Mouse (Mus musculus): ENCODE results near the gene C530025M09Rik. TPM values are rescaled to one million over a fixed set of nuclear protein-coding genes. Genes with fewer than 3 reads are reported as not detected.

C530025M09Rik gene
- polyA plus RNA-seq, 1 experiment from 2014 or later: 0.36 TPM

DNA sequence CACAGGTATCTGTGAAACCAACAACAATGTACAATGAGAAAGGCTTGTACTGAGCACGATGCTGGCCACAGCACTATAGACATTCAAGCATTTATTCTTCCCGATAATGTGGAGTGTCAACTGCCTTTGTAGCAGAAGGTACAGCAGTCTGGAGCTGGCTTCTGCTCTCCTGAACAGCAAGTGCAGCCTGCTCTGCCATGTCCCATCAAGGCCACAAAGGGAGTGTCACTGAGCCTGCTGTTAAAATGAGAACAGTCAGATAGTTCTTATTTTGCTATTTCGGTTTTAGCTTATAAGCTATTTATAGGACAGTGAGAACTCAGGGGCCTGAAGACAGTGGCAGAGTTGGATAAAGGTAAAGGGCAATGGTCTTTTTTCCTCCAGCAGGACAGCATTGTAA lies 11.3 kb downstream of the C530025M09Rik start:
- 90% methylated on average over 3 of the region's 3 CpGs for WGBS
- H3K36me3 ChIP-seq (ENCODE audit: control insufficient read depth, insufficient read depth, low read length): no peaks in the 10 kb centered on the region
- no peak overlapping the region for H3K4me3 ChIP-seq (ENCODE audit: low read depth, low read length)
- H3K27me3 ChIP-seq (ENCODE audit: control insufficient read depth, insufficient read depth, low read length): no peaks in the 10 kb centered on the region
- H3K27ac ChIP-seq (ENCODE audit: low read depth, low read length): no peak overlapping the region
- no peaks in the 10 kb centered on the region for H3K4me1 ChIP-seq (replicated peaks; ENCODE audit: control insufficient read depth, insufficient read depth, low read length)
- DNase-seq (ENCODE audit: low spot score) (no peak), ATAC-seq (ENCODE audit: low FRiP score) (no peak)
- no peaks in the 10 kb centered on the region for H3K9me3 ChIP-seq (ENCODE audit: control insufficient read depth, low read length)
- no peak overlapping the region for H3K9ac ChIP-seq (ENCODE audit: low read depth, low read length)
- H3K4me2 ChIP-seq (replicated peaks; ENCODE audit: low read depth, low read length): no peak overlapping the region

DNA sequence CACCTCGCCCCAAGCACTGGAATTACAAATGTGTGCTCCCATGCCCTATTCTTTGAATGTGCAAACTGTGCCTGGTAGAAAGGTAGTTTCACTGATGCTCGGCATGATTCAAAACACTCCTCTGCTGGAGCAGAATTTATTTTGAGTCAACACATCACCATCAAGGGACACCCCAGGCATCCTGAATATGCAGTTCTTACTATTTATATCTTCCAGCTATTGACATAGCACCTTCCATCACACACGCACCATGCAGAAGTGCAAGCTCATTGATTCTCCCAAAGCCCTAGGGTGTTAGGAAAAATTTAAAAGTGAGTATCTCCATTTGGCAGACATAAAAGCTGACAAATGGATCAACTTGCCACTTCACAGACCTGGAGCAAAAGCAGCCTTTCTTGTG lies 12.6 kb downstream of the C530025M09Rik start:
- Histone ChIP-seq H3K27me3 (ENCODE audit: control insufficient read depth, insufficient read depth, low read length) (no peaks in the 10 kb centered on the region), H3K4me3 (ENCODE audit: low read depth, low read length) (no peak overlapping the region), H3K4me2 (replicated peaks; ENCODE audit: low read depth, low read length) (no peak overlapping the region), H3K9me3 (ENCODE audit: control insufficient read depth, low read length) (no peaks in the 10 kb centered on the region), H3K4me1 (replicated peaks; ENCODE audit: control insufficient read depth, insufficient read depth, low read length) (no peaks in the 10 kb centered on the region), H3K36me3 (ENCODE audit: control insufficient read depth, insufficient read depth, low read length) (no peaks in the 10 kb centered on the region), H3K27ac (ENCODE audit: low read depth, low read length) (no peak overlapping the region), H3K9ac (ENCODE audit: low read depth, low read length) (no peak overlapping the region)
- no peak for ATAC-seq (ENCODE audit: low FRiP score)
- DNase-seq (ENCODE audit: low spot score): no peak
- WGBS: 71% methylated on average over 3 of the region's 3 CpGs

DNA sequence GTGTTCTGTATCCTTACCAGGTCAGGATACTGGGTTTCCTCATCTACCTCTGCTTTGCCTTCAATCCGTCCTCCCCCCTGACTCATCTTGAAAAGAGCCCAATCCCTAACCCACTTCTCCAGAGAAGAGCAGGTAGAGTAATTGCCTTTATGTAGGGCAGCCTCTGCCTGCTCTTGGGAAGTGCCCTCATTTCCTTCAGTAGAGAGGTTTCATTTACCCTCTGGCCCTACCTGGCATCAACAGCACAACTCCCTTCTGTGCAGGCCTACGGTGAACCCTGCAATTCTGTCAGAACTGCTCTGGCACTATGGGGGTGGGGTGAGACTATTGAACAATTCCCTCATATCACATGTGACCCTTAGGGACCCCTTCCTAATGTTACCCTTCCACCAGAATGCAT lies 18.1 kb downstream of the C530025M09Rik start:
- no peaks in the 10 kb centered on the region for H3K9me3 ChIP-seq (ENCODE audit: control insufficient read depth, low read length)
- H3K36me3 ChIP-seq (ENCODE audit: control insufficient read depth, insufficient read depth, low read length): no peaks in the 10 kb centered on the region
- no peak for ATAC-seq (ENCODE audit: low FRiP score)
- DNase-seq (ENCODE audit: low spot score): no peak
- H3K4me2 ChIP-seq (replicated peaks; ENCODE audit: low read depth, low read length): no peak overlapping the region
- no peak overlapping the region for H3K4me3 ChIP-seq (ENCODE audit: low read depth, low read length)
- no peaks in the 10 kb centered on the region for H3K27me3 ChIP-seq (ENCODE audit: control insufficient read depth, insufficient read depth, low read length)
- 75% methylated on average over 2 of the region's 2 CpGs for WGBS
- H3K27ac ChIP-seq (ENCODE audit: low read depth, low read length): no peak overlapping the region
- no peak overlapping the region for H3K9ac ChIP-seq (ENCODE audit: low read depth, low read length)
- H3K4me1 ChIP-seq (replicated peaks; ENCODE audit: control insufficient read depth, insufficient read depth, low read length): no peaks in the 10 kb centered on the region

DNA sequence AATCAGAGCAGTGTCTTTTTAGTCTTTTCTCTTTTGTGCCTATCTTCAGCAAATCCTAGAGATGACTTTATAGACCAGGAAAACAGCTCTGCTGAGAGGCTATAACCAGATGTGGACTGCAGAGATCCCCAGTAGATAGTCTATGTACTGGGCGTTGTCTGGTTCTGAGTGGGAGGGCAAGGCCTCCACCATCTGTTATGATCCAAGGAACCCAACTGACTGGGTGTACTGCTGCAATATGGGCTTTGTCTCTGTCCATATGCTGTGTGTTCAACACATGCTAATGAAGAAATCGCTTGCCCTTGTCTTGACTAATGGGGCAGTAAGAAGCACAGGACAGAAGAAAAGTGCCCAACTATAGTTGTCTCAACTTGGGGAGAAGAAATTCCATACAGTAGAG lies 25.8 kb downstream of the C530025M09Rik start:
- H3K4me1 ChIP-seq (replicated peaks; ENCODE audit: control insufficient read depth, insufficient read depth, low read length): no peaks in the 10 kb centered on the region
- no peaks in the 10 kb centered on the region for H3K36me3 ChIP-seq (ENCODE audit: control insufficient read depth, insufficient read depth, low read length)
- no peaks in the 10 kb centered on the region for H3K27me3 ChIP-seq (ENCODE audit: control insufficient read depth, insufficient read depth, low read length)
- H3K9ac ChIP-seq (ENCODE audit: low read depth, low read length): no peak overlapping the region
- no peak overlapping the region for H3K4me3 ChIP-seq (ENCODE audit: low read depth, low read length)
- 79% methylated on average over 2 of the region's 2 CpGs for WGBS
- ATAC-seq (ENCODE audit: low FRiP score) (no peak), DNase-seq (ENCODE audit: low spot score) (no peak)
- H3K4me2 ChIP-seq (replicated peaks; ENCODE audit: low read depth, low read length): no peak overlapping the region
- H3K9me3 ChIP-seq (ENCODE audit: control insufficient read depth, low read length): no peaks in the 10 kb centered on the region
- no peak overlapping the region for H3K27ac ChIP-seq (ENCODE audit: low read depth, low read length)

DNA sequence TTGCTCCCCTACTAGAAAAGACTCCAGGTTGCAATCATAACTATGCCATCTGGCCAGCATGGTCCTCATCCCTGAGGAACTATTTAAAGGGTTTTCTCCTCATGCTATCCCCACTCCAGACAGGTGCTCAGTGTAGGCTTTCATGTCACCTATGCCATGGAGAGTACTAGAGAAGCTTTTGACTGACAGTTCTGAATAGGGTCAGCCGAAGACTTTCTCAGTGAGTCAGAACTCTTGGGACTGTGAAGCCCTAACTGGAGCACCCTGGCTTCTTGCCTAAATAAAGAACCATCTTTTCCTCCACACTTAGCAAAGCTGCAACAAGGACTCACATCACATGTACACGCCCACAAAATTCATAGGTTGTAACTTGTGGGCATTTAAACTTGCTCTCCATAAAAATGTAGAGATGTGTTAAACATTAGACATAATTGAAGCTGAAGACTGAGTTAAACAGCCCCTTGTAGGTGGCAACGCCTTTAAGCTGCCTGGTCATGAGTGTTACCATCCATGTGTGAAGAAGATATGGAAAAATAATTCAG lies 26.3 kb downstream of the C530025M09Rik start:
- DNase-seq (ENCODE audit: low spot score) (no peak), ATAC-seq (ENCODE audit: low FRiP score) (no peak)
- Histone ChIP-seq H3K9me3 (ENCODE audit: control insufficient read depth, low read length) (no peaks in the 10 kb centered on the region), H3K4me1 (replicated peaks; ENCODE audit: control insufficient read depth, insufficient read depth, low read length) (no peaks in the 10 kb centered on the region), H3K4me2 (replicated peaks; ENCODE audit: low read depth, low read length) (no peak overlapping the region), H3K27me3 (ENCODE audit: control insufficient read depth, insufficient read depth, low read length) (no peaks in the 10 kb centered on the region), H3K9ac (ENCODE audit: low read depth, low read length) (no peak overlapping the region), H3K36me3 (ENCODE audit: control insufficient read depth, insufficient read depth, low read length) (no peaks in the 10 kb centered on the region), H3K4me3 (ENCODE audit: low read depth, low read length) (no peak overlapping the region), H3K27ac (ENCODE audit: low read depth, low read length) (no peak overlapping the region)
- WGBS: 89% methylated on average over 3 of the region's 3 CpGs

DNA sequence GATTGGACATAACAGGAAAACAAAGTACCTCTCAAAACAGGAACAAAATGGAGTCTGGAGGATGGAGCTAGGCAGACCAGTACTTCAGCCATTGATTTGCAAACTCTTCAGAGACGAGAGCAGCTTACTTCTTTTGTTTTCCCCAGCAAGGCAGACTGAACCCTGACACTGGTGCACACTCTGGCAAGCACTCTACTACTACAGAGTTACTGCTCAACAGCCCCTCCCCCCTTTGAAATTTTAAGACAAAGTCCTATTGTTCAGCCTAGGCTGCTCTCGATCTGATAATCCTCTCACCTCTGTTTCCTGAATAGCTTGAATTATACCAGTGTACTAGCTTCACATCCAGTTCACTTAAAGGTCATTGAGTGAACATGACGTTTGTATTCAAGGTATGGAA lies 32.4 kb downstream of the C530025M09Rik start:
- WGBS: 13% methylated on average over 3 of the region's 3 CpGs
- Histone ChIP-seq H3K27me3 (ENCODE audit: control insufficient read depth, insufficient read depth, low read length) (no peaks in the 10 kb centered on the region), H3K4me3 (ENCODE audit: low read depth, low read length) (no peak overlapping the region), H3K4me1 (replicated peaks; ENCODE audit: control insufficient read depth, insufficient read depth, low read length) (no peaks in the 10 kb centered on the region), H3K4me2 (replicated peaks; ENCODE audit: low read depth, low read length) (no peak overlapping the region), H3K27ac (ENCODE audit: low read depth, low read length) (no peak overlapping the region), H3K9me3 (ENCODE audit: control insufficient read depth, low read length) (no peaks in the 10 kb centered on the region), H3K36me3 (ENCODE audit: control insufficient read depth, insufficient read depth, low read length) (no peaks in the 10 kb centered on the region), H3K9ac (ENCODE audit: low read depth, low read length) (no peak overlapping the region)
- DNase-seq (ENCODE audit: low spot score) (peak; percentile 21), ATAC-seq (ENCODE audit: low FRiP score) (peak; percentile 82)

Other genes with a start within 250 kb of the C530025M09Rik start
- gene Syndig1, start 2.0 kb downstream of the C530025M09Rik start, polyA plus RNA-seq (2014; fragmentation: Nextera tagmentation; extraction: Ambion mirVana): 8.9 and 11.8 TPM in 2 replicates

Measured in hindbrain, embryonic 11.5 days (tissue).